Mouse (Mus musculus): ENCODE results near the gene Hoxb4.

Hoxb4 gene

DNA sequence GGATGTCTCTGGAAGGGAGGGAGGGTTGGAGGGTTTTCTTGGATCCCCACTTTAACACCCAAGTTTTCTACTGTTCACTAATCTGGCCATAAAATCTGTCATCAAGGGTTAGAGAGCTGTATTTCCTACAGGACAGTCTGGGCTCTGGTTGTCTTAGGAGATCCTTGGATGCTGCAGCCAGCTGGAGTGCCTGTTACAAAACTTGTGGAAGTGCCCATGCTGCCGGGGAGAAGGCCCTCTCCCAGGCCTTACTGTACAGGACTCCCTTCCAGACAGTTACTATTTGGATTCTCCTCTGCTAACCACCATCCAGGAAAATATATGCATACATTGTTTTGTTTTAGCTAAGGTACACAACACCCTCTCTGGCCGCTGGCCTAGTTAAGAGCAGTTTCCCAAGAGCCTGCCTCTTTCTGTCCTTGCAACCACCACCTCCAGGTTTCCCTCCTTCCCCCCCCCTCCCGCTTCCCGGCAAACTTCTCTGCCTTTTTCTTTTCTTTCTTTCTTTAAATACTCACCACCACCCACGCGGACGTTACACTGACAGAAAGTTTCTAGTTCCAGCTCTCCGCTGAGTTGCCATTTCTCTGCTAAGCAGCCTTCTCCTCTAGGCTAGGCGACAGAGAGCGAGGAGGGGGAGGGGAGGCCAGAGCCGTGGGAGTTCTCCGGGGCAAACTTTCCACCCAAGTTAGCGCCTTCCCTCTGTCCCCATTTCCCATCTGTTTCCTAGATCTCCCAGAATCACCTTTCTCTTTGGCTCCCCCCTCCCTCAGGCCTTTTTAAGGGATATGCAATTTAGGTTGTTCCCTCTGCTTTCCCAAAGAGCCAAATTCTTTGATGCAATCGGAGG lies 31.6 kb downstream of the Hoxb4 start:
- peak in 1 of 2 experiments; percentile 22 for DNase-seq (ENCODE audit: low spot score in 2 of 2)

DNA sequence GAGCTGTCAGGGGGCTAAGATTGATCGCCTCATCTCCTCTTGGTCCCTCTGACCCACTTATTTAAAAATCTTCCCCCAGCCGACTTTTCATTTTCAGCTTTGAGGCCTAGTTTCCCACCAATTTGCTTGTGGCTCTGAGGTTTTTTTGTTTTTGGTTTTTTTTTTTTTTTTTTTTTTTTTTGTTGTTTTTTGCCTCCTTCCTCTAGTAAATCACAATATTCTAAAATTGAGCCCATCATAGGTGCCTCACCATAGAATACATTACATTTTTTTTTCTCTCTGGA lies 32.2 kb downstream of the Hoxb4 start, which contains the start of gene Hoxb2:
Hoxb2 (plus strand) TSS at position 185 of the 284 bp plus-strand sequence.
- DNase-seq (ENCODE audit: low spot score in 2 of 2) = no peak

DNA sequence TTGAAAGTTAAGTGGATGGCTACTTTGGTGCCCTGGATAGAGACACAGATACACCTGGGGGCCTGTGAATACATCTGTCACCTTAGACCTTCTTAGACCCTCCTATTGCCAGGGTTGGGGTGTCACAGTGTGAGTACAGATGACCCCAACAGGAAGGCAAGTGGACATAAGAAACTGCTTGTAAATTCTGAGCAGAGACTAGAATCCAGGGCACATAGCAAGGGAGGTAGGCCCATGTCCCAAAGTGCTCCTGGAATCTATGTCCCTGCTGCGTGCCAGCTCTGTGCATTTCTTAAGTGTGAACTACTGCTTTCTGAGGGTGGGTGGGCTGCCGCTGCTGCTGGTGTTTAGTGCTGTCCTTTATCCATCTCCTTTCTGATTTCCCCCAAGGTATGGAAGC lies 32.7 kb downstream of the Hoxb4 start:
- no peak for DNase-seq (ENCODE audit: low spot score in 2 of 2)

DNA sequence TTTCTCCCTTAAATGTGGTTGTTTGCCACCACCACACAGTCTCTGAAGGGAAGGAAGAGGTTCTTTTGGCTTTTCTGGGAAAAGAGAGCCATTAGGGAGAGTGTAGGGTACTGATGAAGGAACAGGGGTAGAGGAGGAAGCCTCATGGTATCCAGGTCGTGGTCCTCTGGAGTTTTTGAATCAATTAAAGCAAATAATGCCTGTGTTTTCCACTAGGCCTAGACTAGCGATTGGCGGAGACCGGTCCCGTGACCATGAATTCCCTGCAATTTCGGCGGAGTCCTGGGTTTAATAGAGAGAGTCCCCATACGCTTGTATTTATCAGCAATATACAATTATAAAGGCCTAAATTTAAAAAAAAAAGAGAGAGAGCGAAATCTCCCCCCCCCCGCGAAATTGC lies 33.2 kb downstream of the Hoxb4 start:
- peak in 1 of 2 experiments; percentile 42 for DNase-seq (ENCODE audit: low spot score in 2 of 2)

DNA sequence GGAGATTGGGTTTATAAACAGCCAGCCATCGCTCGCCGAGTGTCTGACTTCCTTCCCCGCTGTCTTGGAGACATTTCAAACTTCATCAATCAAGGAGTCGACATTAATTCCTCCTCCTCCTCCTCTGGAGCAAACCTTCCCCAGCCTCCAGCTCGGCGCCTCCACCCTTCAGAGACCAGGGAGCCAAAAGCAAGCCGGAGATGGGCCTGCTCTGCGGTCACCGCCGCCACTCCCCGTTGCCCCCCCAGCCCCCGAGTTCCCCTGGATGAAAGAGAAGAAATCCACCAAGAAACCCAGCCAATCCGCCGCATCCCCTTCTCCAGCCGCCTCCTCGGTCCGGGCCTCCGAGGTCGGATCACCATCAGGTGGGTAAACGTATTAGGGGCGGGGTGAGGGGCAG lies 33.8 kb downstream of the Hoxb4 start:
- DNase-seq (ENCODE audit: low spot score in 2 of 2) = peak in 1 of 2 experiments; percentile 44

DNA sequence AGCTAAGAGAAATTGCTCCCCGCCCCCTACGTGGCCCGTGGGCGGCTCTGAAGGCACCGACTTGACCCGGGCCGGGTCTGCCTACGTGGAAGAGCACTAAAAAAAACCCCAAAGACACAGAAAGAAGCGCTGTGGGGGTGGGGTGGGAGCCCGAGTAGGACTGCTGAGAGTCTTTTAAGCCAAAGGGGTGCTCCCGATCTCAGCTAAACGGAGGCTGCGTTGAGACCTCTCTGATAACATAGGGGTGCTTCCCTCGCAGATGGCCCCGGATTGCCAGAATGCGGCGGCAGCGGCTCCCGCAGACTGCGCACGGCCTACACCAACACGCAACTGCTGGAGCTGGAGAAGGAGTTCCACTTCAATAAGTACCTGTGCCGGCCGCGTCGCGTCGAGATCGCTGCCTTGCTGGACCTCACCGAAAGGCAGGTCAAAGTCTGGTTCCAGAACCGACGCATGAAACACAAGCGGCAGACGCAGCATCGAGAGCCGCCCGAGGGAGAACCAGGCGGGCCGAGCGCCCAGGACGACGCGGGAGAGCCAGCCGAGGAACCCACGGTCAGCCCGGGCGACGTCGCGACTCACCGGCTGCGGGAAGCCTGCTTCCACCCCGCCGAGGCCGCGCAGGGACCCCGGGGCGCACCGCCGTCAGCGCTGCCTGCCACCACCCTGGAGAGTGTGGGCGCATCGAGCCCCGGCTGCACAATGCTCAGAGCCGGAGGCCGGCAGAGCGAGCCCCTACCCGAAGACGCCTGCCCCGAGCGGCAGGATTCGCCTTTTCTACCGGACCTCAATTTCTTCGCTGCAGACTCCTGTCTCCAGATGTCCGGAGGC lies 34.8 kb downstream of the Hoxb4 start:
- peak in 1 of 2 experiments; percentile 38 for DNase-seq (ENCODE audit: low spot score in 2 of 2)

DNA sequence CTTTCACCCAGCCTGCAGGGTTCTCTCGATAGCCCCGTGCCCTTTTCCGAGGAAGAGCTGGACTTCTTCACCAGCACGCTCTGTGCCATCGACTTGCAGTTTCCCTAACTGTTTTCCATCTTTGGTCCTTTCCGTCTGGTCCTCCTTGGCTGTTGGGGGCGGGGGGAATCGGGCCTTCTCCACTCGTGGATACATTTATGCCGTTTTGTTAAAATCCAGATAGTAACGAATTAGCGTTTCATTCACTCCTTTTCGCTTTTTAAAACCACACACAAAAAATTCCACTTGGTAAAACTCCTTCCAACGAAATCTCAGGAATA lies 35.4 kb downstream of the Hoxb4 start:
- DNase-seq (ENCODE audit: low spot score in 2 of 2) = no peak

DNA sequence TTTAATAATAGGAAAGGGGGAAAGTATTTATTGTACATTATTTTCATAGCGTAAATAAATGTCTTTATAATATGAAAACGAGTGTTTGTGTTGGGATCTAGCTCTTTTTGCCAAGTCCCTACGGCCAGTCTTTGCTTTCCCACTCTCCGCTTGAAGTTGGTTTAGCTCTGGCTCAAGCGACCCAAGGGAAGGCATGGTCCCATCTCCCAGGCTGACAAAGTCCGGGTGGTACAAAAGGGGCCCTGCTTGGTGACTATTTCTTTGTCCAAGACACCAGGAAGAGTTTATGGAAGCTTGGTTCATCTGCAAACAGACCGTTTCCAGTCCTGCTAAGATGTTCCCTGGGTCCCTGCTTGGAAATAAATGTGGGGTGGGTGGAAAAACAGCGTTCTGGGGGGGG lies 35.9 kb downstream of the Hoxb4 start:
- no peak for DNase-seq (ENCODE audit: low spot score in 2 of 2)

DNA sequence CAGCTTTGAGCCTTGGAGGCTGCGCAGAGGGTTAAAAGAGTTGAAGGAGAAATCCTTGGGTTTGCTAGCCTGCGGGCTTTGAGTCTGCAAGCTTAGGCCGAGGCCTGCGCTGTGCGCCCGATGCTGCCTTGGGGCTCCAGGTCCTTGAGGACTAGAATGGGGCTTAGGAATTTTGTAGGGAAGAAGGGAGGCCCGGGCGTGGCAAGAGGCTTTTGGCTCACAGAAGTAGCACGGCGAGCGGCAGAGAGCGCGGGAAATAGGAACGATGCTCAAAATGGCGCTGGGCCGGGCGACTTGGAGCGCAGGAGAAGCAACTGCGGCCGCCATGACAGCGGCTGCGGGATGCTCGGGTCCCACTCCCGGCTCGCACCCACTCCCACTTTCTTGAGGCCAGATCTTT lies 36.3 kb downstream of the Hoxb4 start:
- DNase-seq (ENCODE audit: low spot score in 2 of 2) = peak in 1 of 2 experiments; percentile 38

DNA sequence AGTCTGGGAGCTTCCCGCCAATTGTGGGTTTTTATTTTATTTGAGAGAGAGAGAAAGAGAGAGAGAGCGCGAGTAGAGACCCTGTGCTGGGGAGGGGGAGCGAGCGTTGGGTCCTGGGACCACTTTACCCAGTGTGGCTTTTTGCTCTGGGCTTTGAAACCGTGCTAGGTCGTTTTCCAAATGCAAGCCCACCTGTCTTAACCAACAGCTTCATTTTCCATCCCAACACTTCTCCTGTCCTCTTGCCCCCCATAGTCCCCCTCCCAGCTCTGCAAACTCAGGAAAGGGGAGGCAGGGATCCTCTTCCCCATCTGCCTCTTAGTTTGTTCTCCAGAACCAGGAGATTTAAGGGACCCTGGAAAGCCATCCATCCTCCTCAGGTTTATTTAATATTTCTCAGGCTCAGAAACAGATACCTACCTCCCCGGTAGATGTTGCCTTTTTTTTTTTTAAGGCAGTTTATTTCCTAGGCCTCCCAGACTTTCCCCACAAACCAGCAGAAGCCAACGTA lies 36.8 kb downstream of the Hoxb4 start:
- DNase-seq (ENCODE audit: low spot score in 2 of 2) = no peak

DNA sequence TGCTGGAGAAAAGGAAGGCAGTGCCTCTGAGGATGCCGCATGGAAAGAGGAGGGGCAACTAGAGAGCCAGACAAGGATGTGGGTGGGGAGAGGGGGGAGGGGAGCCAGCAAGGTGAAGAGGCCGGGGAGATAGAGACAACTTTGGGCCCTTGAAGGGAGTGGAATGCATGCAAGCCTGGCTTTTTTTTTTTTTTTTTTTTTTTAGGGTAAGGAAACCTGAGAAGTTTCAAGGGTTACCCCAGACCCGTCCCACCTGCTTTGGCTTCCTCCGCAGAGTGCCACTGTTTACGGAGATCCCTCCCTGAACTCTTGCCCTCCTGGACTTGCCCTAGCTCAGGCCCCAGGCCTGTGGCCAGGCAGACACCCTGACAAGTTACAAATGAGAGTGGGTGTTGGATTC lies 45.7 kb downstream of the Hoxb4 start:
- no peak for DNase-seq (ENCODE audit: low spot score in 2 of 2)

DNA sequence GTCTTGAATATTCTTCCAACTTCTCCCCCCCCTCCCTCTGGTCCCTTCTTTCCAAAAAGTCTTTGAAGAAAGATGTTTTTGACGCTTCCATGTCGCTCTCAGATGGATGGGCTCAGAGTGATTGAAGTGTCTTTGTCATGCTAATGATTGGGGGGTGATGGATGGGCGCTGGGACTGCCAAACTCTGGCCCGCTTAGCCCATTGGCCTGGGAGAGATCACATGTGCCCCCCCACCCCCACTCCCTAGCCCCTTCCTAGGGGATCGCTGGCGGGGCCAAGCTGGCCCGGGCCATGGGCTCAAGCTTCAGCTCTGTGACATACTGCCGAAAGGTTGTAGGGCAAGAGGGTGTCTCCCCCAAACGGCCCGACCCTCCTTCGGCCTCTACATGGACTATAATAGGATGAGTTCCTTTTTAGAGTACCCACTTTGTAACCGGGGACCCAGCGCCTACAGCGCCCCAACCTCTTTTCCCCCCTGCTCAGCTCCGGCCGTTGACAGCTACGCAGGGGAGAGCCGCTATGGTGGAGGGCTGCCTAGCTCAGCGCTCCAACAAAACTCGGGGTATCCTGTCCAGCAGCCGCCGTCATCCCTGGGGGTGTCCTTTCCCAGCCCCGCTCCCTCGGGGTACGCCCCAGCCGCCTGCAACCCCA lies 47.5 kb downstream of the Hoxb4 start, which contains the start of gene Hoxb1:
Hoxb1 (plus strand) TSS at position 312 of the 651 bp plus-strand sequence.
- DNase-seq (ENCODE audit: low spot score in 2 of 2) = no peak

DNA sequence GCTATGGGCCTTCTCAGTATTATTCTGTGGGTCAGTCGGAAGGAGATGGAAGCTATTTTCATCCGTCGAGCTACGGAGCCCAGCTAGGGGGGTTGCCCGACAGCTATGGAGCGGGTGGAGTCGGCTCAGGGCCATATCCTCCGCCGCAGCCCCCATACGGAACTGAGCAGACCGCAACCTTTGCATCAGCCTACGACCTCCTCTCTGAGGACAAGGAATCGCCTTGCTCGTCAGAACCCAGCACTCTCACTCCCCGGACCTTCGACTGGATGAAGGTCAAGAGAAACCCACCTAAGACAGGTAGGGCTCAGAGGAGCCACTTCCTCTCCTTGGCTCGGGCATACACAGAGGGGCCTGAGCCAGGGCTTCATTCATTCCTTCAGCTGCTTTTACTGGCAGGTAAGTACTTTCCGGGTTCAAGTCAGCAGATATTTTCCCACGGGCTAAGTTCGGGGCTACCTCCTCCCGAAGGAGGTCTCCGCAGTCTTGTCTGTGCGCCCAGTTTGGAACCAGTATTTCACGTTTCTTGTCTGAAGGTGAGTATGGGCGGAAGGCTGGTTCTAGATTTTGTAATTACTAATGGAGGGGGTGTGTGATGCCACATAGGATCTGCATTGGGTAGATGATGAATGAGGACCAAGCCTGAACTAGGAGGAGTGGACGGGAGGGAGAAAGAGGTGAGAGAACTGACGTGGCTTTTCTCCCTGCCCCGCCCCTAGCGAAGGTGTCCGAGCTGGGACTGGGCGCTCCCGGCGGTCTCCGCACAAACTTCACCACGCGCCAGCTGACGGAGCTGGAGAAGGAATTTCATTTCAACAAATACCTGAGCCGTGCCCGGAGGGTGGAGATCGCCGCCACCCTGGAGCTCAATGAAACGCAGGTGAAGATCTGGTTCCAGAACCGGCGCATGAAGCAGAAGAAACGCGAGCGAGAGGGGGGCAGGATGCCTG lies 48.3 kb downstream of the Hoxb4 start:
- peak in 1 of 2 experiments; percentile 33 for DNase-seq (ENCODE audit: low spot score in 2 of 2)

DNA sequence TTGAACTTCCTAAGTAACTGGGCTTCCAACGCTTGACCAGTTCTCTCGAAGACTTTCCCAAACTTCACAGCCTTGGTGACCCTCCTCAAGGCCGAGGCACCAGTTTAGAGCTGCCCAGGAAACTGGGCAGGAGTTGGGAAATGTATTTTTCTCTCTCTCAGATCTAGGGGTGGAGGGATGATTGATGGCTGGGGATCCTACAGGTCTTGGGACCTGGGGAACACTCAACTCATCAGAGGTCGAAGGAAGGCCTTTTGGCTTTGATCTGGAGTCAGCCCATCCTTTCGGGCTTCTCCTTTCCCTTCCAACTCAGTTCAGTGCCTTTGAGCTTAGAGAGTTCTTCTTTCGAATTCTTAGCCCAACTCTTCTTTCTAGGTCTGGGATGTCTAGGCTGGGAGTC lies 49.1 kb downstream of the Hoxb4 start:
- DNase-seq (ENCODE audit: low spot score in 2 of 2) = no peak

DNA sequence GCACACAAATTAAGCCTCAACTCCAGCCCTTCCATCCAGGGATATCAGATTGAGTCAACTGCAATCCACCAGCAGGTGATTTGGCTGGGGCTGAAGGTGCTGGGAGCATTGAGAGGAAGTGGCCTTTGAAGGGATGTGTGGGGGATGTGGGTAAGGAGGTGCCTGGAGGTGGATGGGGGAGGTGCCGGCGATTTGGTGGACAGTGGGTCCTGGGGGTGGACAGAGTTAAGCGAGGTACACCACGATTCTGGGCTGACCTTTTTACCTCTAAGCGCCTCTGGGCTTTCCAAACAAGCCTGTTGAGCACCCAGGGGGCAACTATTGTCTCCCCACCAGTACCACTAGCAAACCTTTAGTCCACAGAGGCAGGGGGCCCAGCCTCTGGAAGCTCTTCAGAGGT lies 50.6 kb downstream of the Hoxb4 start:
- DNase-seq (ENCODE audit: low spot score in 2 of 2) = no peak

DNA sequence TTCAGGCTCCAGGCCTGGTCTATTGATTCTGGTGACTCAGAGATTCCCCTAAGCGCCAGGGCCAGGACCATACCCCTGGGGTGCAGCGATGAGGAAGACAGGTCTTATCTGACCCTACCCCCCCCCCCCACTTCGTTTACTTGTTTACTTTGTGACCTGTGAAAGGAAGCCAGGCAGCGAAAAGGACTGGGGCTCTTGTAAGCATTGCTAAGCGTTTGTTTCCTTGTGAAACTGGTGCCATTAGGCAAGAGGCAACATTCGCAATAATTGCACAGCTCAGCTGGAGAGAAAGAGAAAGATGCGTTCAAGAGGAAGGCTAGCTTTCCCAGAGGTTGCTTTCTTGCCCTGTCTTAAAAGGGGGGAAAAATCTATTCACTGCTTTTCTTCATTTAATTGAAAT lies 51.1 kb downstream of the Hoxb4 start:
- DNase-seq (ENCODE audit: low spot score in 2 of 2) = no peak
